25 mouse cellular contexts compared by ENCODE assay signal in genomic region chr12:8657629-8658366, GRCm38 (mm10). TPM values are rescaled to one million over a fixed set of nuclear protein-coding genes. Genes with fewer than 3 reads are reported as not detected.
"Had no signal": no experiment of that assay in that cellular context is flagged by ENCODE, and none has a peak within 500 bp of the region (broad histone marks: within the 10 kb centered on the region; RNA-seq: fewer than 3 reads in every experiment).

No protein-coding gene starts in this region.

- H3K27me3 ChIP-seq: heart, embryonic 13.5 days; heart, embryonic 15.5 days; hindbrain, embryonic 13.5 days; hindbrain, embryonic 15.5 days; limb, embryonic 13.5 days; limb, embryonic 15.5 days; liver, embryonic 12.5 days had no signal

- DNase-seq: gastrocnemius, postnatal 14 days; gastrocnemius, postnatal 36 days; heart, adult 2 months; heart, postnatal 14 days; heart, postnatal 36 days; kidney, adult 11 months; layer of hippocampus, adult 9-11 months; layer of hippocampus, postnatal 36 days; left cerebral cortex, postnatal 4 days had no signal

- H3K4me3 ChIP-seq: heart, adult 2 months; heart, embryonic 13.5 days; heart, embryonic 15.5 days; hindbrain, embryonic 13.5 days; hindbrain, embryonic 15.5 days; limb, embryonic 13.5 days; limb, embryonic 15.5 days; liver, embryonic 12.5 days had no signal

- H3K9me3 ChIP-seq: heart, embryonic 13.5 days; heart, embryonic 15.5 days; hindbrain, embryonic 13.5 days; hindbrain, embryonic 15.5 days; limb, embryonic 13.5 days; limb, embryonic 15.5 days; liver, embryonic 12.5 days had no signal

- H3K27ac ChIP-seq: heart, adult 2 months; heart, embryonic 13.5 days; heart, embryonic 15.5 days; hindbrain, embryonic 13.5 days; hindbrain, embryonic 15.5 days; hindbrain, postnatal 0 days; limb, embryonic 13.5 days; limb, embryonic 15.5 days; liver, embryonic 12.5 days; liver, embryonic 14.5 days had no signal

- H3K4me1 ChIP-seq: hindbrain, embryonic 13.5 days; hindbrain, embryonic 15.5 days; limb, embryonic 13.5 days; limb, embryonic 15.5 days had no signal

- ATAC-seq: hindbrain, postnatal 0 days; intestine, embryonic 16.5 days; liver, embryonic 12.5 days had no signal

- H3K36me3 ChIP-seq: heart, embryonic 13.5 days; heart, embryonic 15.5 days; hindbrain, embryonic 13.5 days; hindbrain, embryonic 15.5 days; limb, embryonic 13.5 days; limb, embryonic 15.5 days; liver, embryonic 12.5 days had no signal

- H3K9ac ChIP-seq: heart, embryonic 13.5 days; heart, embryonic 15.5 days; hindbrain, embryonic 13.5 days; hindbrain, embryonic 15.5 days; limb, embryonic 13.5 days; limb, embryonic 15.5 days; liver, embryonic 12.5 days; liver, embryonic 14.5 days had no signal

- H3K4me2 ChIP-seq: heart, embryonic 11.5 days; heart, embryonic 13.5 days; heart, embryonic 15.5 days; hindbrain, embryonic 13.5 days; hindbrain, embryonic 15.5 days; limb, embryonic 13.5 days; limb, embryonic 15.5 days; liver, embryonic 12.5 days had no signal

RNA-seq across cellular contexts. Expression of gene Slc7a15, which starts 58.9 kb away (rescaled TPM):
- polyA plus RNA-seq: frontal cortex, adult 2 months; heart, adult 2 months; heart, embryonic 11.5 days; heart, embryonic 13.5 days; heart, embryonic 15.5 days; hindbrain, embryonic 11.5 days; hindbrain, embryonic 13.5 days; hindbrain, embryonic 15.5 days; intestine, embryonic 14.5 days; kidney, embryonic 16.5 days; limb, embryonic 11.5 days; limb, embryonic 13.5 days; limb, embryonic 15.5 days; liver, embryonic 12.5 days had no signal
